Mouse (Mus musculus): ENCODE data around the gene Hecw1.

Hecw1 gene

GRCm38 (mm10) chr13:14522906-14523269, at the start of gene Hecw1:
TSS of gene Hecw1 (minus strand) at chr13:14523228.
- no peak for DNase-seq

- DNase-seq: no peak
These were observed 38.3 kb upstream of the Hecw1 start for GRCm38 (mm10) chr13:14561336-14561735.

GRCm38 (mm10) chr13:14552628-14553027, 29.6 kb upstream of the Hecw1 start:
- DNase-seq: no peak

- DNase-seq: no peak
These were observed 19.8 kb upstream of the Hecw1 start for GRCm38 (mm10) chr13:14542860-14543259.

GRCm38 (mm10) chr13:14522128-14522905, 711 bp downstream of the Hecw1 start:
- peak; percentile 52 for DNase-seq

- DNase-seq: no peak
These were observed 1.3 kb downstream of the Hecw1 start for GRCm38 (mm10) chr13:14521746-14522127.

GRCm38 (mm10) chr13:14519605-14520004, 3.4 kb downstream of the Hecw1 start:
- no peak for DNase-seq

GRCm38 (mm10) chr13:14517478-14517877, 5.5 kb downstream of the Hecw1 start:
- DNase-seq: no peak

GRCm38 (mm10) chr13:14515106-14515505, 7.9 kb downstream of the Hecw1 start:
- DNase-seq: no peak

GRCm38 (mm10) chr13:14513934-14514333, 9.1 kb downstream of the Hecw1 start:
- no peak for DNase-seq

GRCm38 (mm10) chr13:14506765-14507164, 16.3 kb downstream of the Hecw1 start:
- no peak for DNase-seq

GRCm38 (mm10) chr13:14500251-14500650, 22.8 kb downstream of the Hecw1 start:
- no peak for DNase-seq

GRCm38 (mm10) chr13:14498780-14499179, 24.2 kb downstream of the Hecw1 start:
- no peak for DNase-seq

GRCm38 (mm10) chr13:14496954-14497353, 26.1 kb downstream of the Hecw1 start:
- DNase-seq: no peak

- no peak for DNase-seq
These were observed 35.2 kb downstream of the Hecw1 start for GRCm38 (mm10) chr13:14487812-14488211.

- no peak for DNase-seq
These were observed 51.9 kb downstream of the Hecw1 start for GRCm38 (mm10) chr13:14471121-14471520.

GRCm38 (mm10) chr13:14467517-14467916, 55.5 kb downstream of the Hecw1 start:
- no peak for DNase-seq

- DNase-seq: no peak
These were observed 62.0 kb downstream of the Hecw1 start for GRCm38 (mm10) chr13:14461036-14461435.

GRCm38 (mm10) chr13:14457043-14457442, 66.0 kb downstream of the Hecw1 start:
- no peak for DNase-seq

- DNase-seq: no peak
These were observed 83.5 kb downstream of the Hecw1 start for GRCm38 (mm10) chr13:14439540-14439939.

- no peak for DNase-seq
These were observed 94.0 kb downstream of the Hecw1 start for GRCm38 (mm10) chr13:14428845-14429553.

GRCm38 (mm10) chr13:14424836-14425235, 98.2 kb downstream of the Hecw1 start:
- no peak for DNase-seq

GRCm38 (mm10) chr13:14413405-14413804, 109.6 kb downstream of the Hecw1 start:
- no peak for DNase-seq

GRCm38 (mm10) chr13:14374470-14374869, 148.6 kb downstream of the Hecw1 start:
- no peak for DNase-seq
